28 mouse cellular contexts compared by ENCODE assay signal in the genomic region with DNA sequence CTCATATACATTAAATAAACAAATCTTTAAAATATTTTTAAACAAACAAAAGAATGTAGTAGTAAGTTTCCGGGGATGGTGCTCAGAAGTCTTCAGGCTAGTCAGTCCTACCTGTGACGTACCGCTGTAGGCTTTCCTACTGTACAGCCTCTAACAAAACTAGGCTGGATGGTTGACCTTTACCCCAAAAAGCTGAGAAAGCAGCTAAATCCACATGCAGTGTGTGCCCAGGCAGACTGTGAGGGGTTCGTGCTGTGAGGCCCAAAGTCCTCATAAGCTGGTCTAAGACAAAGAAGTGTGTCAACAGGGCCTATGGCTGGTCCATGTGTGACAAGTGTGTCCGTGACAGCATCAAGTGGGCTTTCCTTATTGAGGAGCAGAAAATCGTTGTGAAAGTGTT. TPM values are rescaled to one million over a fixed set of nuclear protein-coding genes. Genes with fewer than 3 reads are reported as not detected.
DNase-seq lines count a peak whose midpoint lies in the region; ATAC-seq and TF ChIP-seq lines count a peak whose summit lies in the region.
"Had no signal": no experiment of that assay in that cellular context is flagged by ENCODE, and none has a peak within 500 bp of the region (broad histone marks: within the 10 kb centered on the region; RNA-seq: fewer than 3 reads in every experiment).

No protein-coding gene starts in this region.

- WGBS in kidney, embryonic 14.5 days, result 92% methylated on average over 6 of the region's 6 CpGs
- WGBS in hindbrain, embryonic 10.5 days, result 88% methylated on average over 6 of the region's 6 CpGs

- H3K9me3 ChIP-seq in kidney, embryonic 14.5 days (ENCODE audit: control insufficient read depth, low read length), result no peaks in the 10 kb centered on the region
- H3K9me3 ChIP-seq in hindbrain, embryonic 10.5 days, result no peaks in the 10 kb centered on the region
- H3K9me3 ChIP-seq: heart, embryonic 10.5 days; heart, embryonic 13.5 days; hindbrain, embryonic 12.5 days; hindbrain, embryonic 15.5 days had no signal

- peak overlapping the region; percentile 38; the same call in 1 of the 2 replicates for H3K27ac ChIP-seq in gastrocnemius, adult 2 months
- H3K27ac ChIP-seq in kidney, embryonic 14.5 days (ENCODE audit: low read depth, low read length), result no peak overlapping the region
- peak overlapping the region; percentile 88 for H3K27ac ChIP-seq in bone marrow macrophage, adult 2 months (ENCODE audit: insufficient read depth, low read depth, low read length)
- no peak overlapping the region for H3K27ac ChIP-seq in hindbrain, embryonic 10.5 days
- H3K27ac ChIP-seq: heart, adult 2 months; heart, embryonic 10.5 days; heart, embryonic 13.5 days; hindbrain, embryonic 12.5 days; hindbrain, embryonic 15.5 days had no signal

- intact Hi-C loops in gastrocnemius, adult 2 months (cut with DNase I), result no loop called here

- no peak overlapping the region for H3K4me2 ChIP-seq in kidney, embryonic 14.5 days (replicated peaks; ENCODE audit: low read depth, low read length)
- H3K4me2 ChIP-seq: heart, embryonic 13.5 days; hindbrain, embryonic 12.5 days; hindbrain, embryonic 15.5 days had no signal

- DNase-seq in gastrocnemius, adult 2 months, result no peak
- DNase-seq in gastrocnemius, postnatal 25 days, result no peak
- peak; percentile 23 to 31 for DNase-seq in kidney, adult 8-10 months
- DNase-seq in kidney, postnatal 36 days, result peak; percentile 31 to 60
- no peak for DNase-seq in kidney, postnatal 10 days
- no peak for DNase-seq in hindbrain, embryonic 10.5 days (ENCODE audit: low spot score)
- DNase-seq: adrenal gland, adult 8-10 months; adrenal gland, postnatal 25 days; cerebellum, adult 18-20 months; cerebellum, adult 9-10 months; cerebellum, postnatal 14 days; forebrain, postnatal 0 days; gastrocnemius, postnatal 36 days; heart, adult 2 months; heart, postnatal 14 days; heart, postnatal 4 days had no signal

- no peak overlapping the region for H3K9ac ChIP-seq in kidney, embryonic 14.5 days (ENCODE audit: low read depth, low read length)
- H3K9ac ChIP-seq: forebrain, postnatal 0 days; heart, embryonic 13.5 days; hindbrain, embryonic 12.5 days; hindbrain, embryonic 15.5 days had no signal

- no peak for TF ChIP-seq CTCF in gastrocnemius, adult 2 months (IDR thresholded peaks at IDR 0.05)
- TF ChIP-seq CTCF in bone marrow macrophage, adult 2 months (IDR thresholded peaks at IDR 0.05; ENCODE audit: low read depth, low read length), result no peak

- no peaks in the 10 kb centered on the region for H3K27me3 ChIP-seq in kidney, embryonic 14.5 days (ENCODE audit: control insufficient read depth, insufficient read depth, low read length)
- no peaks in the 10 kb centered on the region for H3K27me3 ChIP-seq in hindbrain, embryonic 10.5 days (ENCODE audit: insufficient read depth, poor library complexity, severe bottlenecking)
- H3K27me3 ChIP-seq: heart, embryonic 13.5 days; hindbrain, embryonic 12.5 days; hindbrain, embryonic 15.5 days had no signal

- no peak for ATAC-seq in kidney, embryonic 14.5 days (ENCODE audit: low FRiP score, low TSS enrichment)
- ATAC-seq: activated CD4-positive, CD25-positive, alpha-beta regulatory T cell, adult 4 months; forebrain, embryonic 14.5 days; forebrain, postnatal 0 days had no signal

- no peaks in the 10 kb centered on the region for H3K4me1 ChIP-seq in kidney, embryonic 14.5 days (ENCODE audit: control insufficient read depth, insufficient read depth, low read length)
- peaks cover 69% of the 10 kb centered on the region for H3K4me1 ChIP-seq in bone marrow macrophage, adult 2 months (ENCODE audit: control insufficient read depth, insufficient read depth, low read length)
- H3K4me1 ChIP-seq in hindbrain, embryonic 10.5 days (replicated peaks), result no peaks in the 10 kb centered on the region
- H3K4me1 ChIP-seq: heart, embryonic 10.5 days; heart, embryonic 13.5 days; hindbrain, embryonic 12.5 days; hindbrain, embryonic 15.5 days had no signal

- no peak overlapping the region for H3K4me3 ChIP-seq in gastrocnemius, adult 2 months
- no peak overlapping the region for H3K4me3 ChIP-seq in kidney, embryonic 14.5 days (ENCODE audit: low read length)
- no peak overlapping the region for H3K4me3 ChIP-seq in bone marrow macrophage, adult 2 months (ENCODE audit: insufficient read depth, low read length)
- no peak overlapping the region for H3K4me3 ChIP-seq in hindbrain, embryonic 10.5 days
- H3K4me3 ChIP-seq: heart, adult 2 months; heart, embryonic 10.5 days; heart, embryonic 13.5 days; hindbrain, embryonic 12.5 days; hindbrain, embryonic 15.5 days had no signal

- no peaks in the 10 kb centered on the region for H3K36me3 ChIP-seq in kidney, embryonic 14.5 days (ENCODE audit: control insufficient read depth, insufficient read depth, low read length)
- no peaks in the 10 kb centered on the region for H3K36me3 ChIP-seq in hindbrain, embryonic 10.5 days
- H3K36me3 ChIP-seq: heart, embryonic 10.5 days; heart, embryonic 13.5 days; hindbrain, embryonic 12.5 days; hindbrain, embryonic 15.5 days had no signal

- TF ChIP-seq POLR2A in bone marrow macrophage, adult 2 months (IDR thresholded peaks at IDR 0.05; ENCODE audit: borderline replicate concordance, low read depth, low read length), result no peak

RNA-seq across cellular contexts. Expression of gene Folr2, which starts 4.1 kb away (rescaled TPM):
- 1 to 10 TPM in 1 of 2 experiments, under 1 TPM in 1; 0.77 to 4.3 TPM for total RNA-seq in gastrocnemius, adult 2 months (2021)
- 1 to 10 TPM; 2.0 to 5.4 TPM for total RNA-seq in gastrocnemius, postnatal 25 days (2021)
- 1.6 and 1.9 TPM in 2 replicates for polyA plus RNA-seq in kidney, embryonic 14.5 days (2014; fragmentation: Nextera tagmentation; extraction: Ambion mirVana)
- polyA plus RNA-seq in bone marrow macrophage, adult 2 months (2012; ENCODE audit: insufficient read depth, insufficient read length, missing spikeins), result 379 and 471 TPM in 2 replicates
- 0.76 TPM in 1 of 2 replicates, not detected in the other for polyA plus RNA-seq in hindbrain, embryonic 10.5 days (2016; fragmentation: Nextera tagmentation; extraction: Ambion mirVana)
- total RNA-seq: granulocyte monocyte progenitor cell, adult 5-6 weeks had no signal
- polyA plus RNA-seq: activated CD4-positive, CD25-positive, alpha-beta regulatory T cell, adult 4 months; embryonic facial prominence, embryonic 11.5 days; heart, embryonic 10.5 days had no signal

RNA-seq across cellular contexts. Expression of gene Anapc15, which starts 10.7 kb away (rescaled TPM):
- total RNA-seq in gastrocnemius, adult 2 months (2021), result 10 to 100 TPM; 17.3 to 26.6 TPM
- total RNA-seq in gastrocnemius, postnatal 25 days (2021), result 10 to 100 TPM; 14.2 to 17.6 TPM
- 71.4 and 91.0 TPM in 2 replicates for polyA plus RNA-seq in kidney, embryonic 14.5 days (2014; fragmentation: Nextera tagmentation; extraction: Ambion mirVana)
- polyA plus RNA-seq in bone marrow macrophage, adult 2 months (2012; ENCODE audit: insufficient read depth, insufficient read length, missing spikeins), result 103 and 112 TPM in 2 replicates
- polyA plus RNA-seq in hindbrain, embryonic 10.5 days (2016; fragmentation: Nextera tagmentation; extraction: Ambion mirVana), result 91.2 and 103 TPM in 2 replicates

RNA-seq across cellular contexts. Expression of gene Inppl1, which starts 14.8 kb away (rescaled TPM):
- total RNA-seq in gastrocnemius, adult 2 months (2021), result 10 to 100 TPM; 89.0 to 96.5 TPM
- 10 to 100 TPM; 79.7 to 88.0 TPM for total RNA-seq in gastrocnemius, postnatal 25 days (2021)
- 24.6 and 45.8 TPM in 2 replicates for polyA plus RNA-seq in kidney, embryonic 14.5 days (2014; fragmentation: Nextera tagmentation; extraction: Ambion mirVana)
- 114 and 115 TPM in 2 replicates for polyA plus RNA-seq in bone marrow macrophage, adult 2 months (2012; ENCODE audit: insufficient read depth, insufficient read length, missing spikeins)
- 37.6 and 37.8 TPM in 2 replicates for polyA plus RNA-seq in hindbrain, embryonic 10.5 days (2016; fragmentation: Nextera tagmentation; extraction: Ambion mirVana)

RNA-seq across cellular contexts. Expression of gene Folr1, which starts 17.7 kb away (rescaled TPM):
- 1 to 10 TPM; 2.4 to 2.8 TPM for total RNA-seq in gastrocnemius, adult 2 months (2021)
- total RNA-seq in gastrocnemius, postnatal 25 days (2021), result under 1 TPM; 0.67 to 0.77 TPM
- polyA plus RNA-seq in kidney, embryonic 14.5 days (2014; fragmentation: Nextera tagmentation; extraction: Ambion mirVana), result 27.3 and 30.4 TPM in 2 replicates
- 1.6 and 1.7 TPM in 2 replicates for polyA plus RNA-seq in bone marrow macrophage, adult 2 months (2012; ENCODE audit: insufficient read depth, insufficient read length, missing spikeins)
- 10.8 and 17.1 TPM in 2 replicates for polyA plus RNA-seq in hindbrain, embryonic 10.5 days (2016; fragmentation: Nextera tagmentation; extraction: Ambion mirVana)
- total RNA-seq: granulocyte monocyte progenitor cell, adult 5-6 weeks; heart, adult 2 months had no signal
- polyA plus RNA-seq: activated CD4-positive, CD25-positive, alpha-beta regulatory T cell, adult 4 months had no signal

RNA-seq across cellular contexts. Expression of gene Phox2a, which starts 34.7 kb away (rescaled TPM):
- total RNA-seq in gastrocnemius, adult 2 months (2021), result not detected
- not detected for total RNA-seq in gastrocnemius, postnatal 25 days (2021)
- polyA plus RNA-seq in kidney, embryonic 14.5 days (2014; fragmentation: Nextera tagmentation; extraction: Ambion mirVana), result not detected in 2 replicates
- polyA plus RNA-seq in bone marrow macrophage, adult 2 months (2012; ENCODE audit: insufficient read depth, insufficient read length, missing spikeins), result not detected in 2 replicates
- polyA plus RNA-seq in hindbrain, embryonic 10.5 days (2016; fragmentation: Nextera tagmentation; extraction: Ambion mirVana), result 2.2 and 4.7 TPM in 2 replicates
- total RNA-seq: forebrain, postnatal 0 days; gastrocnemius, adult 8-10 months; gastrocnemius, postnatal 36 days; granulocyte monocyte progenitor cell, adult 5-6 weeks had no signal
- polyA plus RNA-seq: activated CD4-positive, CD25-positive, alpha-beta regulatory T cell, adult 4 months; forebrain, embryonic 14.5 days; forebrain, postnatal 0 days; frontal cortex, adult 2 months had no signal

Comparison
In these comparisons a context has a peak if more than half of its experiments do, and no peak if none do; other contexts are left out.
1. DNase-seq: peak in kidney, adult 8-10 months (2 of 2) and kidney, postnatal 36 days (2 of 2); none in gastrocnemius, adult 2 months (single experiment), gastrocnemius, postnatal 25 days (single experiment), kidney, postnatal 10 days (single experiment) and hindbrain, embryonic 10.5 days (single experiment).
2. H3K27ac ChIP-seq: peak in gastrocnemius, adult 2 months (single experiment) and bone marrow macrophage, adult 2 months (single experiment); none in kidney, embryonic 14.5 days (single experiment) and hindbrain, embryonic 10.5 days (single experiment).
3. RNA of gene Folr2, which starts 4.1 kb away (polyA plus RNA-seq): 379 to 471 TPM in bone marrow macrophage, adult 2 months; 1.6 to 1.9 TPM in kidney, embryonic 14.5 days and 0.76 TPM in hindbrain, embryonic 10.5 days; every median in the first group is over 100 times any median in the second.